Mouse (Mus musculus) stomach, postnatal 0 days (tissue): ENCODE data around the gene Ncbp2.
A peak's percentile ranks its signal among the peaks of the same experiment; 100 is the strongest.

Source experiments
- CTCF ChIP-seq: IDR thresholded peaks from 2 replicates; pipeline ENCODE4 v1.5.1; 2016; ENCODE audit warnings: antibody characterized with exemption, low read depth, mild to moderate bottlenecking, moderate library complexity
- EP300 ChIP-seq: optimal IDR thresholded peaks from 2 replicates; pipeline ENCODE3; 2016; ENCODE audit warnings: antibody characterized with exemption

DNA sequence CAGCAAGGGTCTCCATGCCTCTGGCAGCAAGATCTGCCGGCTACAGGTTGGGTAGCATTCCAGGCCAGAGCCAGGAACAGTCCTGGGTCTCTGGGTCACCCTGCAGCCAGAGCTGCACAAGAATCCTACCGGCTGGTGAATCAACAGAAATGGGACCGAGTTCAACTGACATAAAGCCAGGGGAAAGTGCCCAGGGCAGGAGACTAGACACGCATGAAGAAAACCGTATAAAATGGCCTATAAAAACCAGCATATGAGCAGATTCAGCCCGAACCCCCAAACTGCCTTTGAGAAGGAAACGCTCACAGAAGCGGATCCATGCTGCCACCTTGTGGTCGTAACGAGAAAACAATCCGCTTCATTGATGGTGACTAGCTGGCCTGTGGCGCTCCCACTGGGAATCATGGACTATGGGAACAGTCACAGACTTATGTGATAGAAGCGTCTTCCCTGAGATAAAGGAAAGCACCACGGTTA, 30.0 kb upstream of the Ncbp2 start:
- TF ChIP-seq CTCF: peak; percentile 93
- TF ChIP-seq EP300: no peak
